Mouse (Mus musculus) hindbrain, embryonic 12.5 days (tissue): Measurements from ENCODE around the gene Mmp24. TPM values are rescaled to one million over a fixed set of nuclear protein-coding genes. Genes with fewer than 3 reads are reported as not detected.

Source experiments
- ATAC-seq: fragments of 200-750 bp; cut with Nextera tagmentation; 2 replicates; pipeline ENCODE4 v1.8.0; 2017; ENCODE audit warnings: moderate TSS enrichment; ENCODE audit not compliant: low FRiP score
- H3K27ac ChIP-seq: fragments of 300-500 bp; sonication (generic); 2 replicates; pipeline ENCODE4 v1.5.1; 2016; ENCODE audit warnings: mild to moderate bottlenecking
- H3K27me3 ChIP-seq: fragments of 300-500 bp; sonication (generic); 2 replicates; pipeline ENCODE4 v1.6.1; 2016; ENCODE audit warnings: mild to moderate bottlenecking
- H3K36me3 ChIP-seq: fragments of 300-500 bp; sonication (generic); 2 replicates; pipeline ENCODE4 v1.6.1; 2016; ENCODE audit warnings: mild to moderate bottlenecking
- H3K4me1 ChIP-seq: fragments of 300-500 bp; sonication (generic); 2 replicates; pipeline ENCODE4 v1.6.1; 2016
- H3K4me2 ChIP-seq: fragments of 300-500 bp; sonication (generic); replicated peaks from 2 replicates; pipeline ENCODE4 v1.6.1; 2016; ENCODE audit warnings: mild to moderate bottlenecking
- H3K4me3 ChIP-seq: fragments of 300-500 bp; sonication (generic); 2 replicates; pipeline ENCODE4 v1.5.1; 2016; ENCODE audit warnings: mild to moderate bottlenecking
- H3K9ac ChIP-seq: fragments of 300-500 bp; sonication (generic); 2 replicates; pipeline ENCODE4 v1.6.1; 2016; ENCODE audit warnings: mild to moderate bottlenecking, moderate library complexity
- H3K9me3 ChIP-seq: fragments of 300-500 bp; sonication (generic); replicated peaks from 2 replicates; pipeline ENCODE4 v1.6.1; 2016; ENCODE audit warnings: mild to moderate bottlenecking
- WGBS: fragments of 180-500 bp; shearing (Covaris S2); methylation state at CpG from one replicate; pipeline ENCODE4 v1.1.7; 2016; 5-methylcytosine and 5-hydroxymethylcytosine counted together
- polyA plus RNA-seq: library from polyadenylated mRNA; unstranded; fragments of >200 nt; fragmentation: Nextera tagmentation; extraction: Ambion mirVana; gene quantifications from 2 replicates; pipeline ENCODE4 v1.2.1, GENCODE M21; 2016

Mmp24 gene
- polyA plus RNA-seq, 1 experiment from 2014 or later: 6.0 TPM

DNA sequence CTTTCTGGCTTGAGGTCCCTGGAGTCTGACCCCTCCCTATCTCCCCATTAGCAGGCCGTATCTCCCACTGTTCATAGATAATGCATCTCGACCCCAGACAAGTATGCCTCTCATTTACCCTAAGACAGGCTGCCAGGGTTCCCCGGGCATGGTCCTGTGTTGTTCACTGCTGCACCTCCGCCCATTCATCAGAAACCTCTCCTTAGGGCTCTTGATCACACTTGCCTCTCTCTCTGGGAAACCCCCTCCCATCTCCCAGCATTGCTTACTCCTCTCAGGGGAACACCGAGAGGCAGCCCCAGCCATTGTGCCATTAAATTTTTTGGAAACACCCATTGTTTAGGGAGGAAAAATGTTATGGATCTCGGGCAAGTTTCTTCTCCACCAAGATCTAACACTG, 2.9 kb downstream of the Mmp24 start:
- no peak overlapping the region for H3K27ac ChIP-seq

GRCm38 (mm10) chr2:155779066-155779465, 3.9 kb downstream of the Mmp24 start:
- H3K4me2 ChIP-seq: no peak overlapping the region
- H3K4me1 ChIP-seq: peaks cover 30% of the 10 kb centered on the region
- ATAC-seq: no peak
- WGBS: 58% methylated on average over 7 of the region's 7 CpGs
- H3K9me3 ChIP-seq: no peaks in the 10 kb centered on the region
- H3K27me3 ChIP-seq: peaks cover 23% of the 10 kb centered on the region
- no peak overlapping the region for H3K4me3 ChIP-seq
- no peak overlapping the region for H3K27ac ChIP-seq
- 0 out of 2 replicates have a peak overlapping the region, but pooled peaks have one; percentile 23 for H3K9ac ChIP-seq
- no peaks in the 10 kb centered on the region for H3K36me3 ChIP-seq

More for the DNA sequence above, 2.9 kb downstream of the Mmp24 start:
- Histone ChIP-seq H3K4me3 (no peak overlapping the region), H3K4me1 (peaks cover 30% of the 10 kb centered on the region), H3K9me3 (no peaks in the 10 kb centered on the region), H3K36me3 (no peaks in the 10 kb centered on the region), H3K9ac (no peak overlapping the region), H3K4me2 (peak overlapping the region; percentile 30), H3K27me3 (peaks cover 33% of the 10 kb centered on the region)
- WGBS: 46% methylated on average over 6 of the region's 6 CpGs
- no peak for ATAC-seq

GRCm38 (mm10) chr2:155779506-155779905, 4.4 kb downstream of the Mmp24 start:
- Histone ChIP-seq H3K9ac (no peak overlapping the region), H3K36me3 (no peaks in the 10 kb centered on the region), H3K4me1 (peaks cover 30% of the 10 kb centered on the region), H3K9me3 (no peaks in the 10 kb centered on the region), H3K27ac (no peak overlapping the region), H3K27me3 (peaks cover 18% of the 10 kb centered on the region), H3K4me3 (no peak overlapping the region), H3K4me2 (no peak overlapping the region)
- no peak for ATAC-seq
- WGBS: 86% methylated on average over 3 of the region's 3 CpGs

GRCm38 (mm10) chr2:155784534-155784933, 9.4 kb downstream of the Mmp24 start:
- no peak overlapping the region for H3K27ac ChIP-seq
- no peaks in the 10 kb centered on the region for H3K9me3 ChIP-seq
- no peak for ATAC-seq
- H3K4me2 ChIP-seq: no peak overlapping the region
- no peaks in the 10 kb centered on the region for H3K36me3 ChIP-seq
- WGBS: 75% methylated on average over 6 of the region's 6 CpGs
- peaks cover 5% of the 10 kb centered on the region; the same call in 1 of the 2 replicates for H3K27me3 ChIP-seq
- H3K4me3 ChIP-seq: no peak overlapping the region
- no peaks in the 10 kb centered on the region for H3K4me1 ChIP-seq
- no peak overlapping the region for H3K9ac ChIP-seq

DNA sequence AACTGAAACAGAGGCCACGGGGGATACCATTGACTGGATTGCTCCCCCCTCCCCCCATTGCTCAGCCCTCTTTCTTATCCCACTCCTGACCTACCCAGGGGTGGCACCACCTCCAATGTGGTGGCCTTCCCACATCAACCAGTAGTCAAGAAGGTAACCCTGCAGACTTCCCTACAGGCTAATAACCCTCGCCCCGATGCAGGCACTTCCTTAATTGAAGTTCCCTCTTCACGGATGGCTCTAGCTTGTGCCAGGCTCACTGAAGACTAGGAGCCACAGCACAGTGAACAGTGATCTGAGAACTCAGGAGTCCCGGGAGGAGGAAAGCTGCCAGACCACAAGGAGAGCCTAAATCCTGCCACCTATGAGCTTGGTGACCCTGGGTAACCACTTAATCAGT, 11.8 kb downstream of the Mmp24 start:
- H3K4me3 ChIP-seq: no peak overlapping the region
- no peaks in the 10 kb centered on the region for H3K27me3 ChIP-seq
- no peaks in the 10 kb centered on the region for H3K9me3 ChIP-seq
- H3K4me2 ChIP-seq: no peak overlapping the region
- H3K36me3 ChIP-seq: no peaks in the 10 kb centered on the region
- no peak for ATAC-seq
- no peaks in the 10 kb centered on the region for H3K4me1 ChIP-seq
- WGBS: 78% methylated on average over 5 of the region's 5 CpGs
- H3K27ac ChIP-seq: no peak overlapping the region
- H3K9ac ChIP-seq: no peak overlapping the region

GRCm38 (mm10) chr2:155787949-155788931, 13.1 kb downstream of the Mmp24 start:
- no peak for ATAC-seq
- Histone ChIP-seq H3K9me3 (no peaks in the 10 kb centered on the region), H3K4me3 (no peak overlapping the region), H3K4me2 (no peak overlapping the region), H3K4me1 (peaks cover 2% of the 10 kb centered on the region; the same call in 1 of the 2 replicates), H3K27ac (no peak overlapping the region), H3K36me3 (0 out of 2 replicates have a peak, but pooled peaks cover 5% of the 10 kb centered on the region), H3K27me3 (no peaks in the 10 kb centered on the region), H3K9ac (no peak overlapping the region)
- 74% methylated on average over 18 of the region's 18 CpGs for WGBS

GRCm38 (mm10) chr2:155792899-155793298, 17.8 kb downstream of the Mmp24 start:
- ATAC-seq: no peak
- peaks cover 13% of the 10 kb centered on the region; the same call in 1 of the 2 replicates for H3K36me3 ChIP-seq
- no peak overlapping the region for H3K9ac ChIP-seq
- no peak overlapping the region for H3K4me3 ChIP-seq
- H3K9me3 ChIP-seq: no peaks in the 10 kb centered on the region
- no peak overlapping the region for H3K4me2 ChIP-seq
- H3K27ac ChIP-seq: no peak overlapping the region
- 33% methylated on average over 12 of the region's 12 CpGs for WGBS
- H3K4me1 ChIP-seq: peaks cover 2% of the 10 kb centered on the region; the same call in 1 of the 2 replicates
- no peaks in the 10 kb centered on the region for H3K27me3 ChIP-seq

DNA sequence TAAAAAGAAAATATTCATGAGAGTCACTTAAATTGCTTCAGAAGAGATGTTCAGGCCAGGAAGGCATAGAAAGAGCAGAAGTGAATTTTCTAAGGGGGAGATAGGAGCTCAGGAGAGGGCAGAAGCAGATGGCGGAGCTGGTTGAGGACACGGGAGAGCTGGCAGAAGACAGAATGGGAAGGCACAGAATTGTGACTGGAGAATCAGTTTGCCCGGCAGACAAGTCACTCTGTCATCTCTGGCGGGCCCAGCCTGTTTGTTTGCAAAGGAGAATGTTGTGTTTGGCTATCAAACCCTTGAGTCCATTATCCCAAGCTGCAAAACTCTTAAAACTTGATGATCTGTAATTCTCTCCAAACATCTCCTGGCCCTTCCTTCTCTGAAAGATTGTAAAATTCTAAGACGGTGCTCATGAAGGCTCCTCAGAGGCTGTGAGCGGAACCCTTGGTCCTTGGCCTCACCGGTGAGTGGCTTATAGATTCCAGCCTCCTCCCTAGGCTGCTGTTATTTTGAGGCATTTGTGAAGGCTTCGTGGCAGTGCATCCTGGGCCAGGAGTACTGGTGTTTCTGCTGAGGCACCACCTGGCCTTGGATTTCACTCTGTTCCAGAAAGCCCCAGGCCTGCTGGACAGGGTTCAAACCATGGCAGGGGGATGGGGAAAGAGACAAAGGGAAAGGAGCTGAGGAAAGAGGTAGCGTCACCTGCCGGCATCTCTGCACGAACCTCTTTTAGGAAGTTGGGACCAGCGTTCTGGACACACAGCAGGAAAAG, 19.7 kb downstream of the Mmp24 start:
- 82% methylated on average over 12 of the region's 12 CpGs for WGBS
- Histone ChIP-seq H3K27me3 (no peaks in the 10 kb centered on the region), H3K4me2 (no peak overlapping the region), H3K36me3 (peaks cover 22% of the 10 kb centered on the region; the same call in 1 of the 2 replicates), H3K9me3 (no peaks in the 10 kb centered on the region), H3K4me3 (no peak overlapping the region), H3K9ac (no peak overlapping the region), H3K4me1 (peaks cover 2% of the 10 kb centered on the region; the same call in 1 of the 2 replicates), H3K27ac (no peak overlapping the region)
- no peak for ATAC-seq

DNA sequence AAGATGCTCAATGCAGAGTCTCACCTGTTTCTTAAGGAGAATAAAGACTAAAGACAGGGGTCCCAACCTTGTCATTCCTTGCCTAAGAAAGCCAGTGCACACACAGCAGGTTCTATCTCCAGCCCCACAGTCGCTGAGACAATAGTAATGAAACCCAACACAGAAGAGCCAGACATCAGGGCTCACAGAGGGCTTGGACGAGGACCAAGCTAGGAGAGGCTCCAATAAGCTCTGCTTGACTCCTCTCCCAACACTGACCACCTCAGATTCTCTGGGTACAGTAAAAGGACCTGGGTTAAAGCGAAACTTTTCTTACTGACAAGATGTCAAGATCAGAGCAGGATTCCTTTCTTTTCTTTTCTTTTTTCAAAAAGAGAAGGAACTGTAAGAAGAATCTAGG, 23.5 kb downstream of the Mmp24 start:
- no peak overlapping the region for H3K4me2 ChIP-seq
- H3K4me3 ChIP-seq: no peak overlapping the region
- no peaks in the 10 kb centered on the region for H3K27me3 ChIP-seq
- no peak overlapping the region for H3K9ac ChIP-seq
- H3K27ac ChIP-seq: no peak overlapping the region
- H3K9me3 ChIP-seq: no peaks in the 10 kb centered on the region
- peaks cover 30% of the 10 kb centered on the region for H3K36me3 ChIP-seq
- 66% methylated on average over 3 of the region's 3 CpGs for WGBS
- no peaks in the 10 kb centered on the region for H3K4me1 ChIP-seq
- ATAC-seq: no peak

DNA sequence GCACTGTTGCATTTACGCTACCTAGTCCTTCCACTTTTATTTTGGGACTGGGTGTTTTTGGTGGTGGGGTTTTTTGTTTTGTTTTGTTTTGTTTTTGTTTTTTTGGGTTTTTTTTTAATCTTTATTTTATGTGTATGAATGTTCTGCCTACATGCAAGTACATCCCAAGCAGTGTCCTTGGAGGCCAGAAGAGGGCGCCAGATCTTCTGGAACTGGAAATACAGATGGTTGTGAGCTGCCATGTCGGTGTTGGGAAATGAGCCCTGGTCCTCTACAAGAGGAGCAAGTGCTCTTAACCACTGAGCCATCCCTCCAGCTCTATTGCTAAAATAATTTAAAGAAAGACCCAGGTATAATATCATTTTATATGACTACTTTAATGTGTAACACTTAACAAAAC, 27.6 kb downstream of the Mmp24 start:
- no peak overlapping the region for H3K9ac ChIP-seq
- whole genome bisulfite sequencing: 57% methylated on average over 3 of the region's 3 CpGs
- no peak overlapping the region for H3K4me2 ChIP-seq

DNA sequence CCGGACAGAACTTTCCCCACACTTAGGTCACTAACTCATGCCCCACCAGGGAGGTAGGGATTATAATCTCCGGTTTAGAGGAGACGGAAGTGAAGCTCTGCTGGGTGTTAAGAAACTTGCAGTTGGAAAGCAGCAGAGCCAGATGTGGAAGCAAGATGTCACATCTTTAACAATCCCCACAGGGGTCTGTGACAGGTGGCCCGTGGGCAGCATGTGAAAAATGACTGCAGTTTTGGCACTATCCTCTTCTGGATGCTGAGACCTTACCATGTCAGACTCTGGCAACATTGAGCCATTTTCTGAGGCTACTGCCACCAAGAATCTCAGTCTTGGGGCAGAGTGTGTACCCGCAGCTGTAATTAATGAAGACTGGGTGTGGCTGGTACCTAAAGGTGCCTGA, 28.9 kb downstream of the Mmp24 start:
- Histone ChIP-seq H3K27me3 (no peaks in the 10 kb centered on the region), H3K27ac (no peak overlapping the region), H3K4me1 (no peaks in the 10 kb centered on the region), H3K4me3 (no peak overlapping the region), H3K9me3 (no peaks in the 10 kb centered on the region), H3K4me2 (no peak overlapping the region), H3K9ac (no peak overlapping the region), H3K36me3 (peaks cover 12% of the 10 kb centered on the region)
- WGBS: 79% methylated on average over 5 of the region's 5 CpGs
- no peak for ATAC-seq

More for the DNA sequence above, 27.6 kb downstream of the Mmp24 start:
- Histone ChIP-seq H3K27me3 (no peaks in the 10 kb centered on the region), H3K4me1 (no peaks in the 10 kb centered on the region), H3K9me3 (no peaks in the 10 kb centered on the region), H3K36me3 (peaks cover 22% of the 10 kb centered on the region), H3K27ac (no peak overlapping the region), H3K4me3 (no peak overlapping the region)
- no peak for ATAC-seq

GRCm38 (mm10) chr2:155805231-155805924, 30.2 kb downstream of the Mmp24 start:
- no peak overlapping the region for H3K27ac ChIP-seq
- WGBS: 76% methylated on average over 6 of the region's 6 CpGs
- H3K4me1 ChIP-seq: no peaks in the 10 kb centered on the region
- H3K4me3 ChIP-seq: no peak overlapping the region
- ATAC-seq: no peak
- peaks cover 12% of the 10 kb centered on the region for H3K36me3 ChIP-seq
- H3K4me2 ChIP-seq: no peak overlapping the region
- H3K9me3 ChIP-seq: no peaks in the 10 kb centered on the region
- no peaks in the 10 kb centered on the region for H3K27me3 ChIP-seq
- no peak overlapping the region for H3K9ac ChIP-seq
